Mouse (Mus musculus): ENCODE measurements at regions not wholly inside any gene's neighbourhood (a gene's known extent, or its start where the extent isn't known, plus 50 kb on each side); places are given as distances from the start of the nearest gene placed in this dataset.

DNA sequence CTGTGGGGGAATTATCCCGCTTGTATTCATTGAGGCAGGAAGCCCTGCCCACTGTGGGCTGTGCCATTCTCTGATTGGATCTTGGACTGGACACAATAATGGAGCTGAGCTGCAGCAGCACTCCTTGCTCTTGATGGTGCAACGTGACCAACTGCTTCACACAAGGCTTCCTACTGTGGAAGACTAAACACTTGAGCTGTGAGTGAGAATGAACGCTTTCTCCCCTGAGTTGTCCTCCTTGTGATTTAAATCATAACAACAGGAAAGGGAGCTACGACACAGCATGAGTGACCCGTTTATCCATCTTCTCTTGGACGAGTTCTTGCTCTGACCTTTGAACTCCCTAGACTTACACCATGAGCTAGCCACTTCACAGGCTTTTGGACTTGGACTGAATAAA is 171.0 kb upstream of the Cops8 start:
- TF ChIP-seq CTCF (IDR thresholded peaks at IDR 0.05; ENCODE audit: control insufficient read depth, insufficient read depth, insufficient read length) (no peak), USF1 (IDR thresholded peaks at IDR 0.05; ENCODE audit: low read depth) (no peak), MAX (IDR thresholded peaks at IDR 0.05) (no peak), MYOG (IDR thresholded peaks at IDR 0.05; ENCODE audit: control insufficient read depth, extremely low read depth, insufficient read length) (no peak), CEBPB (IDR thresholded peaks at IDR 0.05; ENCODE audit: low read depth) (no peak)
